Mouse (Mus musculus) heart, adult 2 months (tissue): ENCODE results near the gene Cacna1g. TPM values are rescaled to one million over a fixed set of nuclear protein-coding genes. Genes with fewer than 3 reads are reported as not detected.
A peak's percentile ranks its signal among the peaks of the same experiment; 100 is the strongest.

ENCODE experiments used
- DNase-seq, 2 experiments: peaks; one replicate each; pipeline ENCODE4 v3.0.0; 2021
- H3K27ac ChIP-seq: fragments of 200-600 bp; 2 replicates; pipeline ENCODE4 v1.8.1; 2022
- H3K27me3 ChIP-seq: fragments of 200-500 bp; 2 replicates; pipeline ENCODE4 v1.6.1; 2012; ENCODE audit warnings: mild to moderate bottlenecking, low read length, inconsistent platforms, mixed read lengths; ENCODE audit not compliant: control insufficient read depth, insufficient read depth
- H3K36me3 ChIP-seq: fragments of 200-500 bp; 2 replicates; pipeline ENCODE4 v1.6.1; 2012; ENCODE audit warnings: low read length, inconsistent platforms; ENCODE audit not compliant: control insufficient read depth, insufficient read depth
- H3K4me1 ChIP-seq: fragments of 200-500 bp; 2 replicates; pipeline ENCODE4 v1.6.1; 2011; ENCODE audit warnings: low read length; ENCODE audit not compliant: control insufficient read depth, insufficient read depth
- H3K4me3 ChIP-seq: fragments of 200-600 bp; 2 replicates; pipeline ENCODE4 v1.8.1; 2022
- H3K79me2 ChIP-seq: fragments of 200-500 bp; replicated peaks from 2 replicates; pipeline ENCODE4 v1.6.1; 2012; ENCODE audit warnings: mild to moderate bottlenecking, inconsistent platforms, low read length, moderate library complexity, mixed read lengths; ENCODE audit not compliant: control insufficient read depth, insufficient read depth
- H3K9ac ChIP-seq: fragments of 200-500 bp; 2 replicates; pipeline ENCODE4 v1.6.1; 2012; ENCODE audit warnings: low read depth, mild to moderate bottlenecking, control low read depth, inconsistent platforms, low read length, mixed read lengths
- CTCF ChIP-seq: fragments of 200-600 bp; IDR thresholded peaks from 2 replicates; pipeline ENCODE4 v1.8.1; 2022; ENCODE audit warnings: antibody characterized with exemption, mild to moderate bottlenecking, moderate library complexity
- EP300 ChIP-seq: fragments of 200-500 bp; IDR thresholded peaks from 2 replicates; pipeline ENCODE4 v1.6.1; 2011; ENCODE audit warnings: low read depth, low read length, control low read depth; ENCODE audit not compliant: insufficient read depth
- POLR2A ChIP-seq: fragments of 200-500 bp; IDR thresholded peaks from 2 replicates; pipeline ENCODE4 v1.6.1; 2011; ENCODE audit warnings: mild to moderate bottlenecking, low read depth, low read length, control low read depth; ENCODE audit not compliant: insufficient read depth
- WGBS: fragments of 180-500 bp; shearing (Covaris S2); methylation state at CpG from one replicate; pipeline ENCODE4 v1.1.7; 2018; 5-methylcytosine and 5-hydroxymethylcytosine counted together
- intact Hi-C: fragments of 180-260 bp; cut with DNase I; formaldehyde crosslinking; loops from one replicate; pipeline ENCODE4 v1.15.1; 2025
- polyA plus RNA-seq: library from polyadenylated mRNA; depleted of rRNA; stranded (reverse); fragments of >200 nt; gene quantifications from 2 replicates; pipeline ENCODE4 v1.2.3, GENCODE M21; 2012
- total RNA-seq, 2 experiments: library from RNA; stranded (reverse); gene quantifications; 2 replicates each; pipeline ENCODE4 v1.2.3; 2021

Gene Cacna1g
- total and polyA plus RNA-seq, 3 experiments = 12.2 to 64.4 (median 12.9) TPM

- Histone ChIP-seq H3K4me3 (no peak overlapping the region), H3K27me3 (no peaks in the 10 kb centered on the region), H3K36me3 (no peaks in the 10 kb centered on the region), H3K4me1 (peaks cover 7% of the 10 kb centered on the region), H3K9ac (no peak overlapping the region), H3K79me2 (no peaks in the 10 kb centered on the region), H3K27ac (no peak overlapping the region)
- WGBS = 55% methylated on average over 8 of the region's 8 CpGs
- no peak for TF ChIP-seq EP300
- TF ChIP-seq POLR2A = no peak
- TF ChIP-seq CTCF = no peak
- intact Hi-C loops = no loop called here
- no peak for DNase-seq
Measured at GRCm38 (mm10) chr11:94500362-94500761, 26.4 kb upstream of the Cacna1g start.

GRCm38 (mm10) chr11:94499661-94500152, 25.7 kb upstream of the Cacna1g start, which contains the start of gene Epn3:
Gene Epn3, minus strand, starts transcription at chr11:94499974.
- Histone ChIP-seq H3K27ac (no peak within 1 kb of the TSS; the same call in 1 of the 2 replicates), H3K36me3 (no peaks in the 10 kb centered on the region), H3K4me1 (peaks cover 7% of the 10 kb centered on the region), H3K4me3 (peak within 1 kb of the TSS; percentile 36), H3K9ac (peak within 1 kb of the TSS; percentile 50), H3K27me3 (no peaks in the 10 kb centered on the region), H3K79me2 (no peaks in the 10 kb centered on the region)
- WGBS = under 1% methylated on average over 26 of the region's 26 CpGs
- intact Hi-C loops = no loop called here
- DNase-seq = peak in 1 of 2 experiments; percentile 40
- TF ChIP-seq EP300 (no peak), POLR2A (no peak), CTCF (no peak)

- 6% methylated on average over 2 of the region's 2 CpGs for WGBS
Measured at GRCm38 (mm10) chr11:94499035-94499434, 25.0 kb upstream of the Cacna1g start.

GRCm38 (mm10) chr11:94498093-94498996, 24.3 kb upstream of the Cacna1g start:
- WGBS = 23% methylated on average over 19 of the region's 19 CpGs
- no peaks in the 10 kb centered on the region for H3K79me2 ChIP-seq
- no peaks in the 10 kb centered on the region for H3K27me3 ChIP-seq
- peak overlapping the region; percentile 26; the same call in 1 of the 2 replicates for H3K4me3 ChIP-seq
- H3K27ac ChIP-seq = peak overlapping the region; percentile 61
- peaks cover 7% of the 10 kb centered on the region for H3K4me1 ChIP-seq
- H3K9ac ChIP-seq = peak overlapping the region; percentile 55
- DNase-seq = peak; percentile 56 to 57
- intact Hi-C loops = no loop called here
- TF ChIP-seq CTCF (no peak), EP300 (0 out of 2 replicates have a peak, but pooled peaks have one; percentile 26), POLR2A (peak; percentile 32; the same call in 1 of the 2 replicates)
- no peaks in the 10 kb centered on the region for H3K36me3 ChIP-seq

More at GRCm38 (mm10) chr11:94499035-94499434, 25.0 kb upstream of the Cacna1g start:
- Histone ChIP-seq H3K4me3 (no peak overlapping the region; the same call in 1 of the 2 replicates), H3K27ac (no peak overlapping the region), H3K9ac (no peak overlapping the region), H3K36me3 (no peaks in the 10 kb centered on the region), H3K4me1 (peaks cover 7% of the 10 kb centered on the region), H3K79me2 (no peaks in the 10 kb centered on the region), H3K27me3 (no peaks in the 10 kb centered on the region)
- TF ChIP-seq POLR2A = no peak
- TF ChIP-seq EP300 = no peak
- no peak for TF ChIP-seq CTCF
- intact Hi-C loops = no loop called here
- no peak for DNase-seq

- Histone ChIP-seq H3K4me1 (peaks cover 7% of the 10 kb centered on the region), H3K27me3 (peaks cover 2% of the 10 kb centered on the region; the same call in 1 of the 2 replicates), H3K27ac (peak overlapping the region; percentile 40), H3K9ac (no peak overlapping the region), H3K36me3 (no peaks in the 10 kb centered on the region), H3K79me2 (no peaks in the 10 kb centered on the region), H3K4me3 (no peak overlapping the region)
- peak in 1 of 2 experiments; percentile 45 for DNase-seq
- TF ChIP-seq EP300 (peak; percentile 65; the same call in 1 of the 2 replicates), CTCF (no peak), POLR2A (no peak)
- 63% methylated on average over 3 of the region's 3 CpGs for WGBS
- intact Hi-C loops = no loop called here
Measured at GRCm38 (mm10) chr11:94495415-94495814, 21.4 kb upstream of the Cacna1g start.
